Mouse (Mus musculus): ENCODE data around the gene Rnf111. TPM values are rescaled to one million over a fixed set of nuclear protein-coding genes. Genes with fewer than 3 reads are reported as not detected.

Rnf111 gene
- polyA plus RNA-seq, 1 experiment, result 9.9 TPM

GRCm38 (mm10) chr9:70391042-70391441 lies 112.5 kb downstream of the Rnf111 start:
- H3K36me3 ChIP-seq (ENCODE audit: control insufficient read depth, insufficient read depth), result peaks cover 52% of the 10 kb centered on the region
- H3K27me3 ChIP-seq (ENCODE audit: control insufficient read depth, insufficient read depth, insufficient read length), result no peaks in the 10 kb centered on the region
- H3ac ChIP-seq (ENCODE audit: control insufficient read depth, insufficient read length), result no peak overlapping the region
- no peak for TF ChIP-seq CEBPB (IDR thresholded peaks at IDR 0.05; ENCODE audit: insufficient read depth, poor library complexity, severe bottlenecking)
- no peak overlapping the region for H3K4me2 ChIP-seq (ENCODE audit: low read depth)
- no peaks in the 10 kb centered on the region for H3K79me2 ChIP-seq (ENCODE audit: control insufficient read depth, insufficient read depth)
- no peak overlapping the region for H3K4me3 ChIP-seq

GRCm38 (mm10) chr9:70389548-70389947 lies 114.0 kb downstream of the Rnf111 start:
- Histone ChIP-seq H3K79me2 (ENCODE audit: control insufficient read depth, insufficient read depth) (no peaks in the 10 kb centered on the region), H3K4me3 (no peak overlapping the region), H3ac (ENCODE audit: control insufficient read depth, insufficient read length) (no peak overlapping the region), H3K27me3 (ENCODE audit: control insufficient read depth, insufficient read depth, insufficient read length) (no peaks in the 10 kb centered on the region), H3K36me3 (ENCODE audit: control insufficient read depth, insufficient read depth) (peaks cover 53% of the 10 kb centered on the region), H3K4me2 (ENCODE audit: low read depth) (no peak overlapping the region)
- TF ChIP-seq POLR2A (IDR thresholded peaks at IDR 0.05; ENCODE audit: insufficient read length, low read depth) (no peak), REST (IDR thresholded peaks at IDR 0.05; ENCODE audit: insufficient read depth, insufficient read length) (no peak), MYOD1 (IDR thresholded peaks at IDR 0.05; ENCODE audit: control insufficient read depth in 1 of 3, insufficient read length in 2 of 3, low read depth in 2 of 3) (no peak), POLR2AphosphoS2 (IDR thresholded peaks at IDR 0.05; ENCODE audit: insufficient read length, low read depth) (no peak), TCF3 (IDR thresholded peaks at IDR 0.05; ENCODE audit: insufficient read length, low read depth) (no peak), SRF (IDR thresholded peaks at IDR 0.05; ENCODE audit: control insufficient read depth, insufficient read length, low read depth) (no peak), MYOG (IDR thresholded peaks at IDR 0.05; ENCODE audit: control insufficient read depth in 1 of 3, insufficient read depth in 1 of 3, insufficient read length in 2 of 3, low read depth in 2 of 3) (no peak), MAX (IDR thresholded peaks at IDR 0.05; ENCODE audit: low read depth) (no peak), USF1 (IDR thresholded peaks at IDR 0.05; ENCODE audit: low read depth) (no peak), TCF12 (IDR thresholded peaks at IDR 0.05; ENCODE audit: insufficient read depth, poor library complexity, severe bottlenecking) (no peak), E2F4 (IDR thresholded peaks at IDR 0.05; ENCODE audit: insufficient read depth) (no peak), CEBPB (IDR thresholded peaks at IDR 0.05; ENCODE audit: insufficient read depth, poor library complexity, severe bottlenecking) (no peak)

- no peaks in the 10 kb centered on the region for H3K79me2 ChIP-seq (ENCODE audit: control insufficient read depth, insufficient read depth)
- no peak for TF ChIP-seq TCF3 (IDR thresholded peaks at IDR 0.05; ENCODE audit: insufficient read length, low read depth)
- TF ChIP-seq CEBPB (IDR thresholded peaks at IDR 0.05; ENCODE audit: insufficient read depth, poor library complexity, severe bottlenecking), result no peak
- no peak for TF ChIP-seq USF1 (IDR thresholded peaks at IDR 0.05; ENCODE audit: low read depth)
- TF ChIP-seq MYOD1 (IDR thresholded peaks at IDR 0.05; ENCODE audit: control insufficient read depth in 1 of 3, insufficient read length in 2 of 3, low read depth in 2 of 3), result no peak
- no peak for TF ChIP-seq POLR2A (IDR thresholded peaks at IDR 0.05; ENCODE audit: insufficient read length, low read depth)
- TF ChIP-seq SRF (IDR thresholded peaks at IDR 0.05; ENCODE audit: control insufficient read depth, insufficient read length, low read depth), result no peak
- TF ChIP-seq TCF12 (IDR thresholded peaks at IDR 0.05; ENCODE audit: insufficient read depth, poor library complexity, severe bottlenecking), result no peak
- TF ChIP-seq POLR2AphosphoS2 (IDR thresholded peaks at IDR 0.05; ENCODE audit: insufficient read length, low read depth), result no peak
- no peak for TF ChIP-seq E2F4 (IDR thresholded peaks at IDR 0.05; ENCODE audit: insufficient read depth)
- H3K4me3 ChIP-seq, result no peak overlapping the region
- no peak overlapping the region for H3ac ChIP-seq (ENCODE audit: control insufficient read depth, insufficient read length)
- H3K4me2 ChIP-seq (ENCODE audit: low read depth), result no peak overlapping the region
- H3K27me3 ChIP-seq (ENCODE audit: control insufficient read depth, insufficient read depth, insufficient read length), result no peaks in the 10 kb centered on the region
- H3K36me3 ChIP-seq (ENCODE audit: control insufficient read depth, insufficient read depth), result peaks cover 55% of the 10 kb centered on the region
Observed at GRCm38 (mm10) chr9:70387410-70388119, 116.0 kb downstream of the Rnf111 start.

DNA sequence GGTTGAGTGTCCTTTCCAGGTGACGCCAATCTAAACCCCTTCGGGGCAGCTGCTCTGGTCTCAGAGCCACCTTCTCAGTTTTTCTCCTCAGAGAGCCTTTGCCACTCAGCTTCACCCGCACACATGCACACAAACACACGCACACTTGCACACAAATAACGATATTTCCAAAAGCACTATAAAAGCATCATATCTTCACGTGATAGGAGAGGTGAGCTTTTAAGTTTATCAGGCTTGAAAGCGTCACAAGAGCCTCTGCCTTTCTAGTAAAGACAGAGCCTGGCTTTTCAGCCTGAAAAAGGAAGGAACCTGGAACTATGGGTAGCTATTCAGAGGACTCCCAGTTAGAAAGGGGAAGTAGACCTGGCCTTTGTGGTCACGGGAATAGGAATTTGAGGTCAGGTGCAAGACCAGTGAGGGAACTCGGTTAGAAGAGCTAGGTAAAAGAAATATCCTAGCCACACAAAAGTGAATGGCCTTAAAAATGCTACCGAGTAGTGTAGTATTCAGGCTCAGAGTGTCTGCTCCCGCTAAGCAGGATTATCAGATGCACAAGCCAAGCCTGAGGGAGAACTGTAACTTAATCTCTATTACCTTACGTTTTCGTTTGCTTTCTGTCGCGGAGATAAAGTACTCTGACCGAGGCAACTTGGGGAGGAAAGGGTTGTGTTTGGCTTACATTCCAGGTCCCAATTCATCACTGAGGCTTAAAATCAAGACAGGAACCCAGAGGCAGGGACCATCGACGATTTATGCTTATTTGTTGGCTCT lies 118.4 kb downstream of the Rnf111 start:
- H3K79me2 ChIP-seq (ENCODE audit: control insufficient read depth, insufficient read depth), result no peaks in the 10 kb centered on the region

GRCm38 (mm10) chr9:70384494-70384893 lies 119.0 kb downstream of the Rnf111 start:
- Histone ChIP-seq H3K79me2 (ENCODE audit: control insufficient read depth, insufficient read depth) (no peaks in the 10 kb centered on the region), H3K4me2 (ENCODE audit: low read depth) (no peak overlapping the region), H3K36me3 (ENCODE audit: control insufficient read depth, insufficient read depth) (peaks cover 47% of the 10 kb centered on the region), H3K27me3 (ENCODE audit: control insufficient read depth, insufficient read depth, insufficient read length) (no peaks in the 10 kb centered on the region), H3K4me3 (no peak overlapping the region), H3ac (ENCODE audit: control insufficient read depth, insufficient read length) (no peak overlapping the region)
- TF ChIP-seq TCF3 (IDR thresholded peaks at IDR 0.05; ENCODE audit: insufficient read length, low read depth), result no peak
- no peak for TF ChIP-seq POLR2AphosphoS2 (IDR thresholded peaks at IDR 0.05; ENCODE audit: insufficient read length, low read depth)
- no peak for TF ChIP-seq CEBPB (IDR thresholded peaks at IDR 0.05; ENCODE audit: insufficient read depth, poor library complexity, severe bottlenecking)
- no peak for TF ChIP-seq TCF12 (IDR thresholded peaks at IDR 0.05; ENCODE audit: insufficient read depth, poor library complexity, severe bottlenecking)
- no peak for TF ChIP-seq POLR2A (IDR thresholded peaks at IDR 0.05; ENCODE audit: insufficient read length, low read depth)
- TF ChIP-seq E2F4 (IDR thresholded peaks at IDR 0.05; ENCODE audit: insufficient read depth), result no peak
- TF ChIP-seq SRF (IDR thresholded peaks at IDR 0.05; ENCODE audit: control insufficient read depth, insufficient read length, low read depth), result no peak
- TF ChIP-seq REST (IDR thresholded peaks at IDR 0.05; ENCODE audit: insufficient read depth, insufficient read length), result no peak
- TF ChIP-seq MYOD1 (IDR thresholded peaks at IDR 0.05; ENCODE audit: control insufficient read depth in 1 of 3, insufficient read length in 2 of 3, low read depth in 2 of 3), result no peak
- TF ChIP-seq MYOG (IDR thresholded peaks at IDR 0.05; ENCODE audit: control insufficient read depth in 1 of 3, insufficient read depth in 1 of 3, insufficient read length in 2 of 3, low read depth in 2 of 3), result no peak
- no peak for TF ChIP-seq MAX (IDR thresholded peaks at IDR 0.05; ENCODE audit: low read depth)
- TF ChIP-seq USF1 (IDR thresholded peaks at IDR 0.05; ENCODE audit: low read depth), result no peak

More for the DNA sequence above, 118.4 kb downstream of the Rnf111 start:
- H3ac ChIP-seq (ENCODE audit: control insufficient read depth, insufficient read length), result no peak overlapping the region
- peaks cover 52% of the 10 kb centered on the region for H3K36me3 ChIP-seq (ENCODE audit: control insufficient read depth, insufficient read depth)
- TF ChIP-seq TCF3 (IDR thresholded peaks at IDR 0.05; ENCODE audit: insufficient read length, low read depth) (no peak), SRF (IDR thresholded peaks at IDR 0.05; ENCODE audit: control insufficient read depth, insufficient read length, low read depth) (no peak), E2F4 (IDR thresholded peaks at IDR 0.05; ENCODE audit: insufficient read depth) (no peak), CEBPB (IDR thresholded peaks at IDR 0.05; ENCODE audit: insufficient read depth, poor library complexity, severe bottlenecking) (no peak), MYOG (IDR thresholded peaks at IDR 0.05; ENCODE audit: control insufficient read depth in 1 of 3, insufficient read depth in 1 of 3, insufficient read length in 2 of 3, low read depth in 2 of 3) (no peak), TCF12 (IDR thresholded peaks at IDR 0.05; ENCODE audit: insufficient read depth, poor library complexity, severe bottlenecking) (no peak)
- no peak overlapping the region for H3K4me3 ChIP-seq
- H3K27me3 ChIP-seq (ENCODE audit: control insufficient read depth, insufficient read depth, insufficient read length), result no peaks in the 10 kb centered on the region
- no peak overlapping the region for H3K4me2 ChIP-seq (ENCODE audit: low read depth)
